Mouse (Mus musculus) midbrain, embryonic 16.5 days (tissue): ENCODE measurements at regions not wholly inside any gene's neighbourhood (a gene's known extent, or its start where the extent isn't known, plus 50 kb on each side); places are given as distances from the start of the nearest gene placed in this dataset.

Source experiments
- ATAC-seq: fragments of 200-750 bp; cut with Nextera tagmentation; 2 replicates; pipeline ENCODE4 v1.8.0; 2017; ENCODE audit warnings: moderate TSS enrichment
- H3K27ac ChIP-seq: fragments of 300-500 bp; sonication (generic); 2 replicates; pipeline ENCODE4 v1.5.1; 2014; ENCODE audit warnings: mild to moderate bottlenecking, low read length, mixed read lengths
- H3K27me3 ChIP-seq: fragments of 300-500 bp; sonication (generic); 2 replicates; pipeline ENCODE4 v1.6.1; 2014; ENCODE audit warnings: low read depth, low read length, mixed read lengths; ENCODE audit not compliant: control insufficient read depth, insufficient read depth
- H3K36me3 ChIP-seq: fragments of 300-500 bp; sonication (generic); 2 replicates; pipeline ENCODE4 v1.6.1; 2014; ENCODE audit warnings: mild to moderate bottlenecking, low read length, moderate library complexity, mixed read lengths; ENCODE audit not compliant: control insufficient read depth, insufficient read depth
- H3K4me1 ChIP-seq: fragments of 300-500 bp; sonication (generic); 2 replicates; pipeline ENCODE4 v1.6.1; 2014; ENCODE audit warnings: mild to moderate bottlenecking, low read length, mixed read lengths; ENCODE audit not compliant: control insufficient read depth, insufficient read depth
- H3K4me2 ChIP-seq: fragments of 300-500 bp; sonication (generic); 2 replicates; pipeline ENCODE4 v1.6.1; 2014; ENCODE audit warnings: mild to moderate bottlenecking, low read length, mixed read lengths
- H3K4me3 ChIP-seq: fragments of 300-500 bp; sonication (generic); 2 replicates; pipeline ENCODE4 v1.5.1; 2014; ENCODE audit warnings: low read depth, mild to moderate bottlenecking, low read length, moderate library complexity, mixed read lengths
- H3K9ac ChIP-seq: fragments of 300-500 bp; sonication (generic); 2 replicates; pipeline ENCODE4 v1.6.1; 2014; ENCODE audit warnings: low read depth, low read length, mixed read lengths
- H3K9me3 ChIP-seq: fragments of 300-500 bp; sonication (generic); replicated peaks from 2 replicates; pipeline ENCODE4 v1.6.1; 2014; ENCODE audit warnings: mild to moderate bottlenecking, low read length, mixed read lengths; ENCODE audit not compliant: control insufficient read depth, poor library complexity, severe bottlenecking
- WGBS: fragments of 180-500 bp; shearing (Covaris S2); extraction: QIAGEN DNeasy Blood & Tissue Kit; methylation state at CpG from one replicate; pipeline ENCODE4 v1.1.7; 2014; 5-methylcytosine and 5-hydroxymethylcytosine counted together

- no peaks in the 10 kb centered on the region for H3K4me1 ChIP-seq
- H3K9me3 ChIP-seq, result no peaks in the 10 kb centered on the region
- 87% methylated on average over 10 of the region's 10 CpGs for WGBS
- no peak overlapping the region for H3K27ac ChIP-seq
- no peak overlapping the region for H3K4me3 ChIP-seq
- no peak for ATAC-seq
- H3K36me3 ChIP-seq, result no peaks in the 10 kb centered on the region
- no peak overlapping the region for H3K9ac ChIP-seq
- H3K27me3 ChIP-seq, result no peaks in the 10 kb centered on the region
- no peak overlapping the region for H3K4me2 ChIP-seq
Measured at GRCm38 (mm10) chr2:73987441-73988105, 76.4 kb upstream of the Atp5g3 start.

GRCm38 (mm10) chr2:73985911-73986250 is 74.8 kb upstream of the Atp5g3 start:
- no peak for ATAC-seq
- Histone ChIP-seq H3K9me3 (no peaks in the 10 kb centered on the region), H3K27me3 (no peaks in the 10 kb centered on the region), H3K36me3 (no peaks in the 10 kb centered on the region), H3K4me2 (no peak overlapping the region), H3K4me1 (no peaks in the 10 kb centered on the region), H3K4me3 (no peak overlapping the region), H3K9ac (no peak overlapping the region), H3K27ac (no peak overlapping the region)
- WGBS, result 84% methylated on average over 6 of the region's 6 CpGs

GRCm38 (mm10) chr2:73985238-73985910 is 74.2 kb upstream of the Atp5g3 start:
- no peak overlapping the region for H3K4me3 ChIP-seq
- no peak for ATAC-seq

DNA sequence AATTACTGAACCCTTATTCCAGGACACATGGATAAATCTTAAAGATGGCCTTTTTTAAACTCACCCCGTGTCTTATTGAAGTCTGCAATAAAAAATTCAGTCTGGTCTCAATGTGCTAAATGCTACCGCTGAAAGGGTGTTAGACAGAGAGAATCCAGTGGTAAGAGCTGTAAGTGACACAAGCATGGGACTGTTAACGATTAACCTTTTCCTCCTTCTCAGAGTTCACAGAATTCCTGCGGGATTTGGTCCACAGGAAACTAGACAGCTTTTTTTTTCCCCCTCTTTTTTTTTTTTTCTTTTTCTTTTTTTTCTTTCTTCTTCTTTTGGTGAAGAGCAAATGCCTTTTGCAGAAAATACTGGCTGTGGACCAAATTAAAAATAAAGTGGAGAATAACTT is 72.0 kb upstream of the Atp5g3 start:
- Histone ChIP-seq H3K4me1 (no peaks in the 10 kb centered on the region), H3K27me3 (no peaks in the 10 kb centered on the region), H3K9ac (no peak overlapping the region), H3K9me3 (no peaks in the 10 kb centered on the region), H3K4me2 (no peak overlapping the region), H3K27ac (no peak overlapping the region), H3K36me3 (no peaks in the 10 kb centered on the region), H3K4me3 (no peak overlapping the region)
- ATAC-seq, result no peak
- WGBS, result 66% methylated on average over 4 of the region's 4 CpGs

More at GRCm38 (mm10) chr2:73985238-73985910, 74.2 kb upstream of the Atp5g3 start:
- no peaks in the 10 kb centered on the region for H3K36me3 ChIP-seq
- no peaks in the 10 kb centered on the region for H3K4me1 ChIP-seq
- WGBS, result 88% methylated on average over 14 of the region's 14 CpGs
- no peaks in the 10 kb centered on the region for H3K27me3 ChIP-seq
- no peaks in the 10 kb centered on the region for H3K9me3 ChIP-seq
- no peak overlapping the region for H3K9ac ChIP-seq
- no peak overlapping the region for H3K27ac ChIP-seq
- no peak overlapping the region for H3K4me2 ChIP-seq

GRCm38 (mm10) chr2:73978072-73978471 is 66.9 kb upstream of the Atp5g3 start:
- Histone ChIP-seq H3K4me3 (no peak overlapping the region), H3K9ac (no peak overlapping the region), H3K4me1 (peaks cover 4% of the 10 kb centered on the region; the same call in 1 of the 2 replicates), H3K27ac (no peak overlapping the region), H3K4me2 (no peak overlapping the region), H3K27me3 (no peaks in the 10 kb centered on the region), H3K9me3 (no peaks in the 10 kb centered on the region), H3K36me3 (no peaks in the 10 kb centered on the region)
- WGBS, result 72% methylated on average over 15 of the region's 15 CpGs
- no peak for ATAC-seq

DNA sequence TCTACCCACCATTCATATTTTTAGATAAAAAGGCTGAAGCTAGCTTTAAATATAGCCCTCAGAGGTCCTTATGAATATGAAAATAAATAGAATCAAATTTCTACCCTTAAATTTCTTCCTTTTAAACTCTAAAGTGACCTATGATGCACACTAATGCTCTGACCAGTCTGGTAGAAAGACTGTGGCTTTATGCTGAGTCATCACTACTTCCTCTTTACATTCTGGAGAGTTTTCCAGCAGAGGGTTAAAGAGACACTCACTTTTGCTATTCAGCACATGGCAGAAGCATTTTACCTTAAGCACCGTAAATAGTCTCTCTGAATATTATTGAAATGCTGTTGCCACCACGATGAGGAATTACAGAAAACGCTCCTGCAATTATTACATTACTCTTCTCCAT is 62.6 kb upstream of the Atp5g3 start:
- ATAC-seq, result no peak

GRCm38 (mm10) chr2:73967618-73968017 is 56.5 kb upstream of the Atp5g3 start:
- Histone ChIP-seq H3K27ac (no peak overlapping the region), H3K4me2 (no peak overlapping the region), H3K4me3 (no peak overlapping the region), H3K9ac (no peak overlapping the region), H3K27me3 (no peaks in the 10 kb centered on the region), H3K36me3 (no peaks in the 10 kb centered on the region), H3K9me3 (no peaks in the 10 kb centered on the region), H3K4me1 (peaks cover 3% of the 10 kb centered on the region; the same call in 1 of the 2 replicates)
- WGBS, result 50% methylated on average over 7 of the region's 7 CpGs
- ATAC-seq, result no peak

More for the DNA sequence above, 62.6 kb upstream of the Atp5g3 start:
- Histone ChIP-seq H3K36me3 (no peaks in the 10 kb centered on the region), H3K4me2 (no peak overlapping the region), H3K27ac (no peak overlapping the region), H3K4me1 (peaks cover 4% of the 10 kb centered on the region; the same call in 1 of the 2 replicates), H3K27me3 (no peaks in the 10 kb centered on the region), H3K4me3 (no peak overlapping the region), H3K9me3 (no peaks in the 10 kb centered on the region), H3K9ac (no peak overlapping the region)
- WGBS, result 48% methylated on average over 3 of the region's 3 CpGs

DNA sequence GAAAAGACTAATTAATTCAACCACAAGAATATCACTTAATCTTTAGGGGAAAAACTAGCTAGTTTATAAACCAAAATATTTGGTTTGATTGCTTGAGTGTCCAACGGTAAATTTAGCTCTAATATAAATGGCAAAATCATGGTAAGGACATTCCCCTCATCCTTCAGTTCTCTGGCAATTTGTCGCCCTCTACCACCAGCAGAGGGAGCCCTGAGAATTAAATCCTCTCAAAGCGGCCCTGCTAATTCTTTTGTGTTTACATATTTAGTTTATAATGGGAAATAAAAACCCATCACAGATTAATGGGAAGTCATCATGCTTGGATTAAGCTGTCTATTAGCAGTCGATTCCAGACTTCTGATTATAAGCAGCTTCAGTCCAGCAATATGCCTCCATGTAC is 54.5 kb upstream of the Atp5g3 start:
- peak overlapping the region; percentile 17 for H3K4me2 ChIP-seq
- no peaks in the 10 kb centered on the region for H3K9me3 ChIP-seq
- H3K4me1 ChIP-seq, result peaks cover 3% of the 10 kb centered on the region; the same call in 1 of the 2 replicates
- H3K27ac ChIP-seq, result no peak overlapping the region
- H3K9ac ChIP-seq, result no peak overlapping the region
- H3K4me3 ChIP-seq, result no peak overlapping the region
- no peaks in the 10 kb centered on the region for H3K27me3 ChIP-seq
- WGBS, result 11% methylated on average over 4 of the region's 4 CpGs
- ATAC-seq, result no peak
- H3K36me3 ChIP-seq, result no peaks in the 10 kb centered on the region
